Mouse (Mus musculus): ENCODE results near the gene Dio2.

- TF ChIP-seq CTCF (IDR thresholded peaks at IDR 0.05; ENCODE audit: control insufficient read depth, insufficient read depth, insufficient read length) (no peak), USF1 (IDR thresholded peaks at IDR 0.05; ENCODE audit: low read depth) (no peak), MAX (IDR thresholded peaks at IDR 0.05) (no peak), MYOG (IDR thresholded peaks at IDR 0.05; ENCODE audit: control insufficient read depth, extremely low read depth, insufficient read length) (no peak), CEBPB (IDR thresholded peaks at IDR 0.05; ENCODE audit: low read depth) (no peak), MYOD1 (IDR thresholded peaks at IDR 0.05; ENCODE audit: control insufficient read depth, insufficient read length, low read depth) (no peak), FOSL1 (IDR thresholded peaks at IDR 0.05; ENCODE audit: insufficient read depth, low read length, poor library complexity, severe bottlenecking) (no peak)
These were observed at the start of gene Dio2 for GRCm38 (mm10) chr12:90738388-90739223.

All from C2C12 (cell line).